Mouse (Mus musculus) midbrain, embryonic 10.5 days (tissue): ENCODE data around the gene Nup160. TPM values are rescaled to one million over a fixed set of nuclear protein-coding genes. Genes with fewer than 3 reads are reported as not detected.

Source experiments
- DNase-seq: peaks from one replicate; pipeline ENCODE4 v3.0.0-alpha.2; 2017; ENCODE audit warnings: low spot score
- H3K27ac ChIP-seq: fragments of 300-500 bp; sonication (generic); replicated peaks from 2 replicates; pipeline ENCODE4 v1.5.1; 2016; ENCODE audit warnings: mild to moderate bottlenecking
- H3K27me3 ChIP-seq: fragments of 300-500 bp; sonication (generic); 2 replicates; pipeline ENCODE4 v1.6.1; 2016; ENCODE audit warnings: low read depth, mild to moderate bottlenecking; ENCODE audit not compliant: poor library complexity, severe bottlenecking
- H3K36me3 ChIP-seq: fragments of 300-500 bp; sonication (generic); 2 replicates; pipeline ENCODE4 v1.6.1; 2016; ENCODE audit warnings: mild to moderate bottlenecking, moderate library complexity
- H3K4me1 ChIP-seq: fragments of 300-500 bp; sonication (generic); 2 replicates; pipeline ENCODE4 v1.6.1; 2016
- H3K4me3 ChIP-seq: fragments of 300-500 bp; sonication (generic); 2 replicates; pipeline ENCODE4 v1.5.1; 2016; ENCODE audit warnings: mild to moderate bottlenecking, moderate library complexity
- H3K9me3 ChIP-seq: fragments of 300-500 bp; sonication (generic); replicated peaks from 2 replicates; pipeline ENCODE4 v1.6.1; 2016; ENCODE audit warnings: mild to moderate bottlenecking
- WGBS: fragments of 180-500 bp; shearing (Covaris S2); methylation state at CpG from one replicate; pipeline ENCODE4 v1.1.7; 2016; 5-methylcytosine and 5-hydroxymethylcytosine counted together
- polyA plus RNA-seq: library from polyadenylated mRNA; unstranded; fragments of >200 nt; fragmentation: Nextera tagmentation; extraction: Ambion mirVana; gene quantifications from 2 replicates; pipeline ENCODE4 v1.2.1, GENCODE M21; 2016

The Nup160 gene
- 62.2 and 62.5 TPM in 2 replicates for polyA plus RNA-seq

DNA sequence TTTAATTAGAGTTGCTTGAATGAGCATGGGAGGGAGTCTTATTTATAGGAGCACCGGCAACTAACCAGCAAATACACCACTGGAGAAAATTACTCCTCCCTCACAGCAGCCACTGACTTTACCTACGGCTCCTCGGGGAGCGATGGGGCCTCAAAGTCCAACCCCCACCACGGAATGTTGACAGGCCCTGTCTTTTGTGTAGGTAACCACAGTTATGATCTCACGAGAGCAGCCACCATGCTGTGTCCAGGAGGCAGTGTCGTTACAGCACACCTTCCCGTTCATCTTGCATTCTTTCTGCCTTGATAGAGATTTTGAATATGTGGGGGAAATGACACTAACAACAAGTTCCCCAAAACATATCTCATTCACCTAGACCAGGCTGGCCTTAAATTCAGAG, at the start of gene Nup160:
Nup160 (plus strand) TSS at position 209 of the 400 bp plus-strand sequence.
- Histone ChIP-seq H3K4me3 (no peak within 1 kb of the TSS), H3K9me3 (no peaks in the 10 kb centered on the region), H3K27me3 (no peaks in the 10 kb centered on the region), H3K36me3 (peaks cover 16% of the 10 kb centered on the region), H3K27ac (no peak within 1 kb of the TSS), H3K4me1 (peaks cover 19% of the 10 kb centered on the region)
- WGBS, result 85% methylated on average over 8 of the region's 8 CpGs
- no peak for DNase-seq

DNA sequence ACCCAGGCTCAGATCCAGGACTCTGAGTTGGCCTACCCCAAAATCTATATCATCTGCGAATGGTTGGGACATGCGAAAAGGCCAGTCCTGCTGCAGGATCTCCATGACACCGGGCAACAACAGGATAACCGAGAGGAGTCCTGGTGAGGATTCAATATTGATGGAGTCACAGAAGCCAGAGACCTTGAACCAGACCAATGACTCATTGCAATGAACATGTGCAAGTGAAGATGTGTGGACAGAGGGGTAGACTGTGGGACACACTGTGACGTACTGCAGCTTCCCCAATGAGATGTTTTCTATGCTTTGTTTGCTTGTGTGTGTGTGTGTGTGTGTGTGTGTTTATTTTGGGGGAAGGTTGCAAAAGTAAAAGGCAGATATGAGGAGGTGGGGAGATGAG, 48.8 kb upstream of the Nup160 start:
- Histone ChIP-seq H3K27me3 (no peaks in the 10 kb centered on the region), H3K4me3 (no peak overlapping the region), H3K27ac (no peak overlapping the region), H3K4me1 (no peaks in the 10 kb centered on the region), H3K9me3 (no peaks in the 10 kb centered on the region), H3K36me3 (no peaks in the 10 kb centered on the region)
- WGBS, result 92% methylated on average over 5 of the region's 5 CpGs
- no peak for DNase-seq

DNA sequence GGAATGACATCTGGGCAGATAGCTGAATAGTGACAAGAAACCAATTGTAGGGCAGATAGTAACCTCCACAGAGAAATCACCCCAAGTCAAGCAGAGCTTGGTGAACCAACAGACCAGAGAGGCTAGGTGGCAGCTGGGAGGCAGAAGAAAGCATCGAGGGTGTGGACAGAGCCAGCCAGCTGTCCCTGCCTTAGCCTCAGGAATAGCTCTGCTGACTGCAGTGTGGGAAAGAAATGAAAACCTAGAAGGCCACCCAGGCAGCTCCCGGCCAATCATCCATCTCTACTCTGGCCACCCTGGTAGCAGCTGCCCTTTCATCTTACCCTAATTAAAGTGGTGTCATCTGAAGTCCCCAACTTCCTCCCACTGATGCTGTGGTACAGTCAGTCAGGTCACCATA, 47.5 kb upstream of the Nup160 start:
- no peaks in the 10 kb centered on the region for H3K36me3 ChIP-seq
- WGBS, result 78% methylated on average over 2 of the region's 2 CpGs
- no peak for DNase-seq
- H3K4me3 ChIP-seq, result no peak overlapping the region
- H3K9me3 ChIP-seq, result no peaks in the 10 kb centered on the region
- H3K27ac ChIP-seq, result no peak overlapping the region
- H3K27me3 ChIP-seq, result no peaks in the 10 kb centered on the region
- H3K4me1 ChIP-seq, result no peaks in the 10 kb centered on the region

DNA sequence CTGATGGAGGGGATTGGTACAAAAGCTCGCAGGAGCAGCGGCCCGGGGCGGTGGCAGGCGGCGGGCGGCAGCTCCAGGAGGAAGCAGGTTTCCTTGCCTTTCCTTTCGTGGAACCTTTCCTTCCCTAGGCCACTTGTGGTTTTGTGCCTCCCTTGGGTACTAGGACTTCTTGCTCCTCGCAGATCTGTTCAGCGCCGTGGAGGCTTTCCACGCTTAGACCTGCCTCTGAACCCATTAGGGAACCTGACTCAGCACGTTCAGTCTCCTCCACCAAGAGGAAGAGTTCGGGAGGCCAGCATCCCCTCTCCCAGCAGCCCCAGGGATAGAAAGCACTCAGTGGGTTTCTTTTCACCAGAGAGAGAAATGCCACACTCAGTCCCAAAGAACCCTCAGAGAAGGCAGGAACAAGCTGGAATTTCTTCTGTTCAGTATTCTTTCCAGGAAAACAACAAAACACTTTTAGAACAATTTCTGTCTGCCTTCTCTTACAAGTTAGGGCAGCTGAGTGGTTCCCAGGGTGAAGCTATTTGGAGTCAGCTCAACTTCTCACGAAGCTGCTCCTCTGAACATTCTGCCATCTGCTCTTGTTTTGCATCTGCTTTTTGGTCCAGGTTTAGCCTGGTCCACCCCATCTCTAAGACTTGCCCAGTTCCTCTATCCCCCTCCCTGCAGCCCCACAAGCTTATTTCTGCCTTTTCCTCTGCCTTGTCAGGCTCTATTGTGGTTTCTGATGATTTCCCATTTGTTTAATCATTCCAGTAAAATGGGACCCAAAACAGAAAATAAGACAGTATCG, 44.9 kb upstream of the Nup160 start:
- Histone ChIP-seq H3K9me3 (no peaks in the 10 kb centered on the region), H3K27ac (no peak overlapping the region), H3K4me1 (no peaks in the 10 kb centered on the region), H3K36me3 (no peaks in the 10 kb centered on the region), H3K4me3 (no peak overlapping the region), H3K27me3 (no peaks in the 10 kb centered on the region)
- 76% methylated on average over 16 of the region's 16 CpGs for WGBS
- no peak for DNase-seq

DNA sequence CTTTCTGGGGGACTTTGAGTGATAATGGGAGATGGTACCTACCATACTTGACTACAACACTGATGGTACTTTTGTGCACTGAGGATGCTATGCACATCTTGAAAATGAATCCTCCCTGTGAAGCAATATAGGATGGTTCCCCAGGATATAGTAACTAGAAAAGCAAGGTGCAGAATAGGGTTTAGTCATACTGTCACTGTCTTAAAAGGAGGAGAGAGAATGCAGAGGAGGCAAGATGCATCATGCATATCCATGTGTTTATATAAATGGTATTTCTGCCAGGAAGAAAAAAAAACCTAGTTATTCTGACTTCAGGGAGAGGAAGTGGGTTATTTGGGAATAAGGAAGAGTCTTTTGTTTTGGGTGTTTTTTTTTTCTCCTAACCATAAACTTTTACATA, 42.3 kb upstream of the Nup160 start:
- DNase-seq, result no peak
- Histone ChIP-seq H3K4me3 (no peak overlapping the region), H3K27ac (no peak overlapping the region), H3K27me3 (no peaks in the 10 kb centered on the region), H3K9me3 (no peaks in the 10 kb centered on the region), H3K4me1 (no peaks in the 10 kb centered on the region), H3K36me3 (no peaks in the 10 kb centered on the region)

DNA sequence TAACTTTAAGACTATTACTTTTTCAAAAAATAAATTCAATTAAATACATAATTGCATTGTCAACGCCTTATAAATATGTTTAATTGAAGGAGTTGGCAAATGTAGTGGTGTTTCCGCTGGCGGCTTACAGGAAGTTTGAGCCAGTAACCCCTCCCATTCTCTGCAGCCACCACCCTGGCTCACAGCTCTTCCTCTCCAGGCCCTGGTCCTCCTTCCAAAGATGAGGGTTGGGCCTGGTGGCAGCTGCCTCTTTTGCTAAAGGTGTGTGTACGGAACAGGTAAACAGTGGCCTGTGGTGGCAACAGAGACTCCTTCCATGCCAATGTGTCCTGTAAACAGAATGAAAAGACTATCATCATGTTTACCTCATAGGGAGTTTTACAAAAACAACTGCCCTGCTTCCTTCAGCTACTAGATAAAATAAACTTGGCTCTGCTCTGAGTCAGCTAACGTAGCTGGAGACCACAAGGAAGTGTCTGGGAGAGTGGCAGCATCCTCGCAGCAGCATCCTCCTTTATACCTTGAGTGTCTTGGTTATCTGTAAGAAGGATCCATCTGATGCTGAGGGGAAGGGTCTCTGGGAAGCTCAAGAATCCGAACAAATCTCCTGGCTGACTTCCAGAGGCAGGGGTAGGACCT, 41.8 kb upstream of the Nup160 start:
- WGBS, result 80% methylated on average over 7 of the region's 7 CpGs
- no peaks in the 10 kb centered on the region for H3K36me3 ChIP-seq
- H3K9me3 ChIP-seq, result no peaks in the 10 kb centered on the region
- no peaks in the 10 kb centered on the region for H3K27me3 ChIP-seq
- DNase-seq, result no peak
- H3K27ac ChIP-seq, result no peak overlapping the region
- H3K4me3 ChIP-seq, result no peak overlapping the region
- H3K4me1 ChIP-seq, result no peaks in the 10 kb centered on the region

DNA sequence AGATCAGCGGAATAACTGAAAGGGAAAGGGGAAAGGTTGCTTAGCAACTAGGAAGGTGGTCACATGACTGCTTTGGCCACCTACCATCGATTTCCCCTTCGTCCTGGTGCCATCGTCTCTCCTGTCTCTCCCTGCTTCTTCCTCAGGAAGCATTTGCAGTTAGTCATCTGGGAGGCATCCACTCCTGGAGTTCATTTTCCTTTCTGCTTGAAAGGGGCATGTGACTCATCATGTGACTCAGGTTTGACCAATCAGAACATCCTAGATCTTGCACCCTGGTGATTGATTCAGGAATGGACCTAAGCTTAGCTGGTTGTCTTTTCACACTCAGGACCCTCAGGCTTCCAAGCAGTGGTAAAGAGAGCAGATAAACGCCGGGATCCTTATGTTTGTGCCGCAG, 40.2 kb upstream of the Nup160 start:
- Histone ChIP-seq H3K36me3 (no peaks in the 10 kb centered on the region), H3K27me3 (no peaks in the 10 kb centered on the region), H3K9me3 (no peaks in the 10 kb centered on the region), H3K4me3 (no peak overlapping the region), H3K4me1 (no peaks in the 10 kb centered on the region), H3K27ac (no peak overlapping the region)
- 89% methylated on average over 7 of the region's 7 CpGs for WGBS
- no peak for DNase-seq

DNA sequence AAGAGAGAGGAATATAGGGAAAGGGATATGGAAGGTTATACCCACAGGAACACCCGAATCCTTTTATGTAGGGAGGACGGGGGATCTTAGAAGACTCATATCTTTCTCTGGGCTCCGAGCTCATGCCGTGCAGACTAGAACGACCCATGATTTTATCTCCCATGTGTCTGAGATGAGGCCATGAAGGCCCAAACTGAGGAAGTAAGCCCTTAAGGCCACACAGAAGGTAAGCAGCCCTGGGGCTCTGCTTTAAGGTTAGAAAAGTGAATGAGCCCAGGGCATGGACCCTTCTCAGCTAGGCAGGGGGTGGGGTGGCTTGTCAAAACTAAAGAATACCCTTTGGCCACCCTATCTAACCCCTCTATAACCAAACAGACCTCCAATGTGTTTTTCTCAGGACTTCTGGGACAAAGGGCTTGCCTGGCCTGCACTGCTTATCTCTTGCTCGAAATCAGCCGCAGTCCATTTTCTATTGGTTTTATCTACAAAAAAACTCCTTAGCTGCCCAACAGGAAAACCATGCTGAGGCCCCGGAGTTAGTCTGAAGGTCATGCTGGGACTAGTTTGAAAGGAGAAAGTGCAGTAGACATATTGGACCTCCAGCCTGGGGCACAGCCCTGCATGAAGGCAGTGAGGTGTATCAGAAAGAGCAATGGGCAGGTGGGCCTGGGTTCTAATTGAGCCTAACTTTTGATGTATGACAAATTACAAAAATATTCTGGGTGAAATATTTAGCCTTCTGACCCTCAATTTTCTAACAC, 37.8 kb upstream of the Nup160 start:
- no peak overlapping the region for H3K4me3 ChIP-seq
- H3K36me3 ChIP-seq, result no peaks in the 10 kb centered on the region
- no peaks in the 10 kb centered on the region for H3K4me1 ChIP-seq
- 91% methylated on average over 8 of the region's 8 CpGs for WGBS
- no peaks in the 10 kb centered on the region for H3K27me3 ChIP-seq
- no peaks in the 10 kb centered on the region for H3K9me3 ChIP-seq
- H3K27ac ChIP-seq, result no peak overlapping the region
- no peak for DNase-seq

DNA sequence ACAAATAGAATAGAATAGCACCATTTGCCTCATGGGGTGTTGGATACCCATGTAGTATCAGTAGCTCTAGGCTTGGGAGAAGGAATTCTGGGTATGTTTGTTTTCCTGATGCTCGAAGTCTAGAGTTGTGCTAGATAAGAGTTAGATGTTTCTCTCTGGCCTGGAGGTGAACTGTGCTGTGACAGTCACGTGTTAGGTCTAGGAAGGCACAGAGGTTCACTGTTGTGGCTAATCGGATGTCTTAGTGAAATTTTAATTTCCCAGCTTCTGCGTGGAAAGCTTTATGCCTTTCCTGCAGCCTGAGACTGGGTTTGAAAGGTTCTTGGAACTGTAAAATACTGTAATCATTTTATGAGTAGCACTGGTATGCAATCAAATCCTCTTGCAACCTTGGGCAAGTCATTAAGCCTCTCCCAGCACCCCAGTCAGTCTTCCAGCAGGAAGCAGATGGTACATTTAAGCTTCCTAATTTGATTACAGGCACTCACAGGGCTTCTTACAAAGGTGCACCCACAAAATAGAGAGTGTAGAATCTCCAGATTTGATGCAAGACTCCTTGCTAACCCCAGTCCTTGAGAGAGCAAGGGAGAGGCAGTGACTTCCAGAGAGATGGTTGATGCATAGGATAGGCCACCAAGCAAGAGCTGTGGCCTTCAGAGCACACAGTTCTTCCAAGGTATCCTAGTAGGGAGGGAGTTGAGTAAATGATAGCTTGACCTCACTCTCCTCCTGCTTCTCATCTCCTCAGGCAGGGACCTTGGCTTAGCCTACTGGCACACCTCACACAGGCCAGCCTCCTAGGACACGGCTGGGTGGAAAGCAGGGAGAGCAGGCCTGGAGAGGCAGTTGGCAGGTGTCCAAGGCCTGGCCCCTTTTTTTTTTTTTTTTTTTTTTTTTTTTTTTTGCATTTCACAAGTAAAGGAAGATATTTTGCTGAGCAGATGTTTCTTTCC, 37.0 kb upstream of the Nup160 start:
- no peak overlapping the region for H3K27ac ChIP-seq
- no peaks in the 10 kb centered on the region for H3K36me3 ChIP-seq
- no peaks in the 10 kb centered on the region for H3K27me3 ChIP-seq
- H3K4me3 ChIP-seq, result no peak overlapping the region
- no peak for DNase-seq
- WGBS, result 82% methylated on average over 5 of the region's 5 CpGs
- no peaks in the 10 kb centered on the region for H3K4me1 ChIP-seq
- no peaks in the 10 kb centered on the region for H3K9me3 ChIP-seq

DNA sequence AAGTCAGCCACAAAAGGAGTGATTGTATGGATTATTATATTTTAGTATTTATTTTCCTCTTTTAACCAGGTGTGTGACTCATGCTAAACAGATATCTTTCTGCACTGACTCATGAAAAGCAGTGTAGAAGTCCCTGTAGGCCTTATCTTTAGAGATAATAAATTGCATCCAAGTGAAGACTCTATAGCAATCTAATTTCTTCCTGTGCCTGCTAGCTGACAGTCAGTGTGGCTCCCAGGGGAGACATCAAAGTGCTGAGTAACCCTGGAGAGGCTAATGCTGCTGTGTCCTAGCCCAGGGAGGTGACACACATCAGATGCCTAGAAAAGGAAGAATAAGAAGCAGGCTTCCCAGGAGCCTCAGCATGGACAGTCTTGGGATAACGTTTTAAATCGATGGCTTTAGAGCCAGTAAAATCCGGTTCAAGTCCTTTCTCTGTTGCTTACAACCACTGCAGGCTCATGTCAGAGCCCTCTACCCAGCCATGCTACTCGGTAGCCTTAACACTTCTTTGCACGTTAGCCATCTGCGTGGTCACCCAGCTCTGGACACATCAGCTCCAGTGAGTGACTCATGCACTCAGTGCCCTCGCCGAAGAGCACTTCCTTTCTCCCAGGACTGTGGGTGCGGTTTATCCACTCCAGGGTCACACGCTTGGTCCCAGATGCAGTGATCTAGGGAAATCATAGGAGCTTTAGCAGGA, 35.9 kb upstream of the Nup160 start:
- no peaks in the 10 kb centered on the region for H3K27me3 ChIP-seq
- H3K27ac ChIP-seq, result no peak overlapping the region
- 84% methylated on average over 10 of the region's 10 CpGs for WGBS
- no peak for DNase-seq
- no peaks in the 10 kb centered on the region for H3K36me3 ChIP-seq
- H3K9me3 ChIP-seq, result no peaks in the 10 kb centered on the region
- no peak overlapping the region for H3K4me3 ChIP-seq
- H3K4me1 ChIP-seq, result no peaks in the 10 kb centered on the region

DNA sequence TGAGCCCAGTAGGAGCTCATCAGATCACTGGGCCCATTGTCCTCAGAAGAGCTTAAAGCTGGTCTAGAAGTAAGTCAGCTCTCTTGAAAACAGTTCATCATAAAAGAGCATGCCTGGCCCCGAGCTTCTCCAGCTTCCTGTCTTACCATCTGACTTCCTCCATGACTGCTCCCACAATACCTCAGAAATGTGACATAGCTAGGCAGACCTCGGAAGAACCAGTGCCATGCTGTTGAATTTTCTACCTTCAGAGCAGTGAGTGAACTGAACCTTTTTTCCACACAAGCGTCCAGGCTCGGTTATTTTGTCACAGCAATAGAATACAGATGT, 35.3 kb upstream of the Nup160 start:
- Histone ChIP-seq H3K27ac (no peak overlapping the region), H3K27me3 (no peaks in the 10 kb centered on the region), H3K4me1 (no peaks in the 10 kb centered on the region), H3K9me3 (no peaks in the 10 kb centered on the region), H3K4me3 (no peak overlapping the region), H3K36me3 (no peaks in the 10 kb centered on the region)
- no peak for DNase-seq
- WGBS, result 88% methylated on average over 4 of the region's 4 CpGs

DNA sequence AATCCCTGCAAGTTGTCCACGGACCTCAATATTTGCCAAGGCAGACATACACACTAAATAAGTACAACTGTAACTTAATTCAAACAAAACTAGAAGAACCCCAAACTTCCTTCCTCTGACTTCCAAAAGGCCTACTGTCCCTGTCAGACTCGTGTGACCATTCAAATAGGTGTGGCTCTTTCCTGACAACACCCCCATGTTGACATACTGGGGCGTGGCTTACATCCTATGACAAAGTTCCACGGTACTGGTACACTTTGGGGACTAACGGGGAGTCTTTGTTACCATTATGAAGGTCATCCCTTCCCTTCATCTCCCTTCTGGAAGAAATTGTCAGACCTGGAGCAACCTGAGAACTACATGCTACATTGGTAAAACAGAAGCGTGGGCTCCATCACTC, 29.9 kb upstream of the Nup160 start:
- H3K27ac ChIP-seq, result no peak overlapping the region
- H3K27me3 ChIP-seq, result no peaks in the 10 kb centered on the region
- WGBS, result 79% methylated on average over 6 of the region's 6 CpGs
- no peaks in the 10 kb centered on the region for H3K4me1 ChIP-seq
- no peaks in the 10 kb centered on the region for H3K9me3 ChIP-seq
- H3K4me3 ChIP-seq, result no peak overlapping the region
- no peaks in the 10 kb centered on the region for H3K36me3 ChIP-seq
- no peak for DNase-seq
